Mouse (Mus musculus) MEL (cell line): ENCODE measurements around the gene Nfia.

Experiments used
- EP300 ChIP-seq, 2 experiments: IDR thresholded peaks; 2 replicates each; pipeline ENCODE4 v1.6.1; 2011; ENCODE audit warnings: improper control_type of control experiment in 2 of 2, low read length in 2 of 2, low read depth in 1 of 2, mild to moderate bottlenecking in 1 of 2
- MAFK ChIP-seq: IDR thresholded peaks from 2 replicates; pipeline ENCODE4 v1.6.1; 2011; ENCODE audit warnings: low read depth, mild to moderate bottlenecking, low read length, improper control_type of control experiment, borderline replicate concordance
- POLR2A ChIP-seq, 2 experiments: IDR thresholded peaks; 2 replicates each; pipeline ENCODE4 v1.6.1; 2011 to 2012; ENCODE audit warnings: low read length in 2 of 2, mild to moderate bottlenecking in 2 of 2, control low read depth in 1 of 2, improper control_type of control experiment in 1 of 2, low read depth in 1 of 2, moderate library complexity in 1 of 2; ENCODE audit not compliant: control insufficient read depth in 1 of 2, insufficient read depth in 1 of 2, poor library complexity in 1 of 2
- POLR2AphosphoS5 ChIP-seq: IDR thresholded peaks from 2 replicates; pipeline ENCODE4 v1.6.1; 2012; ENCODE audit warnings: low read depth, borderline replicate concordance, mild to moderate bottlenecking, inconsistent platforms, low read length, moderate library complexity, mixed read lengths
- TCF12 ChIP-seq: IDR thresholded peaks from 2 replicates; pipeline ENCODE4 v1.6.1; 2014; ENCODE audit warnings: low read depth, mild to moderate bottlenecking, inconsistent platforms, low read length, improper control_type of control experiment, moderate library complexity

- TF ChIP-seq POLR2A (IDR thresholded peaks at IDR 0.05; ENCODE audit: control insufficient read depth in 1 of 2, insufficient read depth in 1 of 2, low read depth in 1 of 2, low read length in 2 of 2, poor library complexity in 1 of 2) (no peak), POLR2AphosphoS5 (no peak), EP300 (IDR thresholded peaks at IDR 0.05; ENCODE audit: low read depth in 1 of 2, low read length in 2 of 2) (no peak), MAFK (no peak), TCF12 (no peak)
These were observed 167.5 kb downstream of the Nfia start for GRCm38 (mm10) chr4:97939920-97940520.
